Mouse (Mus musculus) kidney, postnatal 0 days (tissue): ENCODE measurements at regions not wholly inside any gene's neighbourhood (a gene's known extent, or its start where the extent isn't known, plus 50 kb on each side); places are given as distances from the start of the nearest gene placed in this dataset.

Experiments used
- ATAC-seq: fragments of 200-750 bp; cut with Nextera tagmentation; replicated peaks from 2 replicates; pipeline ENCODE4 v1.8.0; 2017; ENCODE audit warnings: low read depth, moderate number of reproducible peaks, moderate TSS enrichment, moderate library complexity; ENCODE audit not compliant: low FRiP score
- DNase-seq: peaks from one replicate; pipeline ENCODE4 v3.0.0-alpha.2; 2016; ENCODE audit warnings: low spot score
- H3K27ac ChIP-seq: fragments of 300-500 bp; sonication (generic); 2 replicates; pipeline ENCODE4 v1.5.1; 2014; ENCODE audit warnings: mild to moderate bottlenecking
- H3K27me3 ChIP-seq: fragments of 300-500 bp; sonication (generic); 2 replicates; pipeline ENCODE4 v1.6.1; 2014; ENCODE audit warnings: low read length, mixed read lengths; ENCODE audit not compliant: insufficient read depth
- H3K36me3 ChIP-seq: fragments of 300-500 bp; sonication (generic); 2 replicates; pipeline ENCODE4 v1.6.1; 2014; ENCODE audit warnings: low read length, mixed read lengths; ENCODE audit not compliant: insufficient read depth
- H3K4me1 ChIP-seq: fragments of 300-500 bp; sonication (generic); replicated peaks from 2 replicates; pipeline ENCODE4 v1.6.1; 2014; ENCODE audit warnings: antibody characterized with exemption, low read length, mixed read lengths; ENCODE audit not compliant: insufficient read depth
- H3K4me2 ChIP-seq: fragments of 300-500 bp; sonication (generic); 2 replicates; pipeline ENCODE4 v1.6.1; 2014; ENCODE audit warnings: mild to moderate bottlenecking, low read length, moderate library complexity, mixed read lengths
- H3K4me3 ChIP-seq: fragments of 300-500 bp; sonication (generic); replicated peaks from 2 replicates; pipeline ENCODE4 v1.5.1; 2014; ENCODE audit warnings: low read depth, low read length
- H3K9ac ChIP-seq: fragments of 300-500 bp; sonication (generic); 2 replicates; pipeline ENCODE4 v1.6.1; 2014; ENCODE audit warnings: low read depth, low read length
- H3K9me3 ChIP-seq: fragments of 300-500 bp; sonication (generic); replicated peaks from 2 replicates; pipeline ENCODE4 v1.6.1; 2016; ENCODE audit warnings: low read length, inconsistent platforms, mixed read lengths
- CTCF ChIP-seq: IDR thresholded peaks from 2 replicates; pipeline ENCODE4 v1.5.1; 2016; ENCODE audit warnings: antibody characterized with exemption, low read depth, mild to moderate bottlenecking, moderate library complexity
- WGBS: fragments of 180-500 bp; shearing (Covaris S2); extraction: QIAGEN DNeasy Blood & Tissue Kit; methylation state at CpG from one replicate; pipeline ENCODE4 v1.1.7; 2014; 5-methylcytosine and 5-hydroxymethylcytosine counted together

DNA sequence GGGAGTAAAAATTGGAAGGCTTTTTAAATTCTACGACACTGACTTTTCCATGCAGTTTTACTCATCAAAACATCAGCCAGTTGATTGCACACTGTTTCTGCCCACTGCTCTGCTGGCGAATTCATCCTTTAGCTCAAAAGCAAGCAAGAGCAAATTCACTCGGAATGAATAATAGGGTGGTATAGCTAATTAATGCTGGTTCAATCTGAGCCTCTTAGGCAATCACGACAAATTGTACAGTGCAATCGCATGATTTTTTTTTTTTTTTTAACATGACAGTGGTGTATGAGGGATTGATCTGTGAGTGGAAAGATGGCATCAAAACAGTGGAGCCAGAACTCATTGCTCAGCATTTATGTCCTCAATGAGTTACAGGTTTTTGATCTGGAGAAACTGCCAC is 136.9 kb upstream of the Epha3 start:
- ATAC-seq (no peak), DNase-seq (no peak)
- no peak for TF ChIP-seq CTCF
- H3K4me2 ChIP-seq, result no peak overlapping the region
- H3K4me1 ChIP-seq, result no peaks in the 10 kb centered on the region
- H3K27me3 ChIP-seq, result no peaks in the 10 kb centered on the region
- no peaks in the 10 kb centered on the region for H3K9me3 ChIP-seq
- H3K4me3 ChIP-seq, result no peak overlapping the region
- H3K36me3 ChIP-seq, result no peaks in the 10 kb centered on the region
- H3K27ac ChIP-seq, result no peak overlapping the region
- 93% methylated on average over 5 of the region's 5 CpGs for WGBS
- no peak overlapping the region for H3K9ac ChIP-seq

GRCm38 (mm10) chr16:63967407-63967806 is 103.4 kb upstream of the Epha3 start:
- DNase-seq, result no peak
- Histone ChIP-seq H3K27ac (no peak overlapping the region), H3K9me3 (no peaks in the 10 kb centered on the region), H3K9ac (no peak overlapping the region), H3K36me3 (no peaks in the 10 kb centered on the region), H3K27me3 (no peaks in the 10 kb centered on the region), H3K4me2 (no peak overlapping the region), H3K4me3 (no peak overlapping the region), H3K4me1 (no peaks in the 10 kb centered on the region)
- ATAC-seq, result no peak
- TF ChIP-seq CTCF, result no peak
- WGBS, result 89% methylated on average over 2 of the region's 2 CpGs

- Histone ChIP-seq H3K4me3 (no peak overlapping the region), H3K4me1 (no peaks in the 10 kb centered on the region), H3K9me3 (no peaks in the 10 kb centered on the region), H3K4me2 (no peak overlapping the region), H3K36me3 (no peaks in the 10 kb centered on the region), H3K9ac (no peak overlapping the region), H3K27me3 (no peaks in the 10 kb centered on the region), H3K27ac (no peak overlapping the region)
- no peak for DNase-seq
- WGBS, result 63% methylated on average over 1 of the region's 1 CpGs
- TF ChIP-seq CTCF, result no peak
- no peak for ATAC-seq
Measured at GRCm38 (mm10) chr16:63960786-63961185, 96.8 kb upstream of the Epha3 start.

- ATAC-seq (no peak), DNase-seq (no peak)
- Histone ChIP-seq H3K4me2 (peak overlapping the region; percentile 35), H3K4me3 (no peak overlapping the region; the same call in 1 of the 2 replicates), H3K4me1 (no peaks in the 10 kb centered on the region), H3K27ac (no peak overlapping the region), H3K9ac (no peak overlapping the region), H3K9me3 (no peaks in the 10 kb centered on the region), H3K36me3 (no peaks in the 10 kb centered on the region), H3K27me3 (no peaks in the 10 kb centered on the region)
- 35% methylated on average over 6 of the region's 6 CpGs for WGBS
- no peak for TF ChIP-seq CTCF
Measured at GRCm38 (mm10) chr16:63958154-63958553, 94.2 kb upstream of the Epha3 start.

DNA sequence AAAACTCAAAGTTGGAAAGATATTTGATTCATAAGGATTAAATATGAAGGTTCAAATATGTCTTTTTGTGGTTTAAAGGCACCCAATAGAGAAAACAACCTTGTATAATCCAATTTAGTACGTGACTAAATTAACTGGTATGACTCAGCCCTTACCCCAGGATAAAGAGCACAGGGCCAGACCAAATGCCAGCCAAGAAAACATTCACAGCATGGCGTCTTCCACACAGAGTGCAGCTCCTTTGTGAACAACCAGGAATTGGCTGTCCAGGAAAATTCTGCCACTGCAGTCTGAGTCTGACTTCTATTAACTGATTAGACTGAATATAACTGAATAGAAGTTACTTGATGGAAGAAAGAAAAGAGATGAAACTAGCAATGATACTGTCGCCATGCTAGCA is 61.2 kb upstream of the Epha3 start:
- WGBS, result 87% methylated on average over 3 of the region's 3 CpGs
- no peak for TF ChIP-seq CTCF
- ATAC-seq (no peak), DNase-seq (no peak)
- Histone ChIP-seq H3K4me1 (no peaks in the 10 kb centered on the region), H3K4me3 (no peak overlapping the region), H3K9me3 (no peaks in the 10 kb centered on the region), H3K27ac (no peak overlapping the region), H3K27me3 (no peaks in the 10 kb centered on the region), H3K36me3 (no peaks in the 10 kb centered on the region), H3K9ac (no peak overlapping the region), H3K4me2 (no peak overlapping the region)

GRCm38 (mm10) chr16:63921146-63921545 is 57.2 kb upstream of the Epha3 start:
- H3K9me3 ChIP-seq, result no peaks in the 10 kb centered on the region
- no peaks in the 10 kb centered on the region for H3K36me3 ChIP-seq
- DNase-seq (no peak), ATAC-seq (no peak)
- H3K9ac ChIP-seq, result no peak overlapping the region
- H3K4me1 ChIP-seq, result no peaks in the 10 kb centered on the region
- no peak overlapping the region for H3K4me2 ChIP-seq
- no peak overlapping the region for H3K4me3 ChIP-seq
- TF ChIP-seq CTCF, result no peak
- H3K27ac ChIP-seq, result no peak overlapping the region
- WGBS, result 85% methylated on average over 7 of the region's 7 CpGs
- no peaks in the 10 kb centered on the region for H3K27me3 ChIP-seq
